Mouse (Mus musculus): Measurements from ENCODE around the gene Tfap2e.

DNA sequence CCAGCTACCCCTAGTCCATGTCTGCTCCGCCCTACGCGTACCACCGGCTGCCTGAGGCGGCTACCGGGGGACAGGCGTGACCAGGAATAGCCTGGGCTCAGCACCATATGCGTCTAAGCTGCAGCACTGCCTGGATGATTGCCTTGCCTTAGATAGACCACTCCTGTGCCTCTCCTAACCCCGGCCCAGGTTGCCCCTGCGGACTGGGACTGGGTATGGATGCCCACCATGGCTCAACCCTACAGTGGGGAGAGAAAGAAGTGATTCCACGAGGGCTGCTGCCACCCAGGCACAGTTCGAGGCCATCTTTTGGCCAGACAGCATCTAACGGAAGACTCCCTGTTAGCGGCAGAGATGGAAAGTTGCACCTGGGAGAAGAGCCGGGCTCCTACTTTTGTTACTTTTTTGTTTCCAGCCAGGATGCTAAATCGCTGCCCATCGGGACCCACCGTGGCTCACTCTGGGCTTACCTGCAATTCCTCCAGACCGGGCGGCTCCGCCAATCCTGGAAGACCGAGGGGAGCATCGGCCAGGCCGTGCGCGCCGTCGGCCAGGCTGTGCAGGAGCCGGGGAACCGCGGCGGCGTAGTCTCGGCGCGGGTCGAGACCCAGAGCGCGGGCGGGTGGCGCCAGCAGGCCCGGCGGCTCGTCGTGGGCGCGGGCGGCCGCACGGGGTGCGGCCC, 1.2 kb downstream of the Tfap2e start:
- no peak for TF ChIP-seq POLR2A (IDR thresholded peaks at IDR 0.05; ENCODE audit: insufficient read depth, low read length)
- TF ChIP-seq CTCF (IDR thresholded peaks at IDR 0.05; ENCODE audit: low read depth, low read length) = no peak
- TF ChIP-seq EP300 (IDR thresholded peaks at IDR 0.05; ENCODE audit: insufficient read depth, low read depth, low read length) = no peak
